Mouse (Mus musculus): ENCODE results near the gene Ackr1. TPM values are rescaled to one million over a fixed set of nuclear protein-coding genes. Genes with fewer than 3 reads are reported as not detected.

Ackr1 gene
- 0.23 and 0.26 TPM in 2 replicates for polyA plus RNA-seq (2012; rRNA removed)

GRCm38 (mm10) chr1:173333312-173334253, at the start of gene Ackr1:
Gene Ackr1, minus strand, starts transcription at chr1:173333750.
- TF ChIP-seq CTCF (IDR thresholded peaks at IDR 0.05; ENCODE audit: control insufficient read depth, insufficient read depth, insufficient replicate concordance, low read depth, low read length) = no peak
- TF ChIP-seq POLR2A (IDR thresholded peaks at IDR 0.05; ENCODE audit: control insufficient read depth, low read depth, low read length) = no peak
- Histone ChIP-seq H3K4me3 (ENCODE audit: control insufficient read depth, low read depth, low read length) (no peak within 1 kb of the TSS), H3K4me1 (ENCODE audit: control insufficient read depth, insufficient read depth, low read length) (peaks cover 4% of the 10 kb centered on the region; the same call in 1 of the 2 replicates), H3K36me3 (ENCODE audit: control insufficient read depth, insufficient read depth, low read length) (no peaks in the 10 kb centered on the region), H3K27ac (ENCODE audit: control insufficient read depth, insufficient read depth, low read depth, low read length) (no peak within 1 kb of the TSS), H3K27me3 (ENCODE audit: control insufficient read depth, insufficient read depth, low read length) (no peaks in the 10 kb centered on the region)

- TF ChIP-seq CTCF (IDR thresholded peaks at IDR 0.05; ENCODE audit: control insufficient read depth, insufficient read depth, insufficient replicate concordance, low read depth, low read length) (no peak), POLR2A (IDR thresholded peaks at IDR 0.05; ENCODE audit: control insufficient read depth, low read depth, low read length) (no peak)
- no peak overlapping the region for H3K4me3 ChIP-seq (ENCODE audit: control insufficient read depth, low read depth, low read length)
- H3K36me3 ChIP-seq (ENCODE audit: control insufficient read depth, insufficient read depth, low read length) = no peaks in the 10 kb centered on the region
- H3K27ac ChIP-seq (ENCODE audit: control insufficient read depth, insufficient read depth, low read depth, low read length) = no peak overlapping the region
- no peaks in the 10 kb centered on the region for H3K27me3 ChIP-seq (ENCODE audit: control insufficient read depth, insufficient read depth, low read length)
- no peaks in the 10 kb centered on the region for H3K4me1 ChIP-seq (ENCODE audit: control insufficient read depth, insufficient read depth, low read length)
Measured at GRCm38 (mm10) chr1:173381436-173381835, 47.9 kb upstream of the Ackr1 start.

GRCm38 (mm10) chr1:173377380-173378112, 44.0 kb upstream of the Ackr1 start:
- no peaks in the 10 kb centered on the region for H3K4me1 ChIP-seq (ENCODE audit: control insufficient read depth, insufficient read depth, low read length)
- H3K36me3 ChIP-seq (ENCODE audit: control insufficient read depth, insufficient read depth, low read length) = no peaks in the 10 kb centered on the region
- peak; percentile 75; the same call in 1 of the 2 replicates for TF ChIP-seq CTCF (IDR thresholded peaks at IDR 0.05; ENCODE audit: control insufficient read depth, insufficient read depth, insufficient replicate concordance, low read depth, low read length)
- no peak for TF ChIP-seq POLR2A (IDR thresholded peaks at IDR 0.05; ENCODE audit: control insufficient read depth, low read depth, low read length)
- H3K27ac ChIP-seq (ENCODE audit: control insufficient read depth, insufficient read depth, low read depth, low read length) = no peak overlapping the region
- no peaks in the 10 kb centered on the region for H3K27me3 ChIP-seq (ENCODE audit: control insufficient read depth, insufficient read depth, low read length)
- H3K4me3 ChIP-seq (ENCODE audit: control insufficient read depth, low read depth, low read length) = no peak overlapping the region

- Histone ChIP-seq H3K36me3 (ENCODE audit: control insufficient read depth, insufficient read depth, low read length) (no peaks in the 10 kb centered on the region), H3K27ac (ENCODE audit: control insufficient read depth, insufficient read depth, low read depth, low read length) (no peak overlapping the region), H3K4me1 (ENCODE audit: control insufficient read depth, insufficient read depth, low read length) (no peaks in the 10 kb centered on the region), H3K4me3 (ENCODE audit: control insufficient read depth, low read depth, low read length) (no peak overlapping the region), H3K27me3 (ENCODE audit: control insufficient read depth, insufficient read depth, low read length) (no peaks in the 10 kb centered on the region)
- TF ChIP-seq POLR2A (IDR thresholded peaks at IDR 0.05; ENCODE audit: control insufficient read depth, low read depth, low read length) (no peak), CTCF (IDR thresholded peaks at IDR 0.05; ENCODE audit: control insufficient read depth, insufficient read depth, insufficient replicate concordance, low read depth, low read length) (no peak)
Measured at GRCm38 (mm10) chr1:173374020-173374419, 40.5 kb upstream of the Ackr1 start.

- no peaks in the 10 kb centered on the region for H3K36me3 ChIP-seq (ENCODE audit: control insufficient read depth, insufficient read depth, low read length)
- TF ChIP-seq POLR2A (IDR thresholded peaks at IDR 0.05; ENCODE audit: control insufficient read depth, low read depth, low read length) = no peak
- no peak for TF ChIP-seq CTCF (IDR thresholded peaks at IDR 0.05; ENCODE audit: control insufficient read depth, insufficient read depth, insufficient replicate concordance, low read depth, low read length)
- H3K27ac ChIP-seq (ENCODE audit: control insufficient read depth, insufficient read depth, low read depth, low read length) = no peak overlapping the region
- no peak overlapping the region for H3K4me3 ChIP-seq (ENCODE audit: control insufficient read depth, low read depth, low read length)
- peaks cover 10% of the 10 kb centered on the region for H3K4me1 ChIP-seq (ENCODE audit: control insufficient read depth, insufficient read depth, low read length)
- H3K27me3 ChIP-seq (ENCODE audit: control insufficient read depth, insufficient read depth, low read length) = no peaks in the 10 kb centered on the region
Measured at GRCm38 (mm10) chr1:173371586-173371985, 38.0 kb upstream of the Ackr1 start.

GRCm38 (mm10) chr1:173370456-173370855, 36.9 kb upstream of the Ackr1 start:
- peaks cover 10% of the 10 kb centered on the region for H3K4me1 ChIP-seq (ENCODE audit: control insufficient read depth, insufficient read depth, low read length)
- no peak overlapping the region for H3K27ac ChIP-seq (ENCODE audit: control insufficient read depth, insufficient read depth, low read depth, low read length)
- no peaks in the 10 kb centered on the region for H3K27me3 ChIP-seq (ENCODE audit: control insufficient read depth, insufficient read depth, low read length)
- no peak for TF ChIP-seq CTCF (IDR thresholded peaks at IDR 0.05; ENCODE audit: control insufficient read depth, insufficient read depth, insufficient replicate concordance, low read depth, low read length)
- no peak for TF ChIP-seq POLR2A (IDR thresholded peaks at IDR 0.05; ENCODE audit: control insufficient read depth, low read depth, low read length)
- no peaks in the 10 kb centered on the region for H3K36me3 ChIP-seq (ENCODE audit: control insufficient read depth, insufficient read depth, low read length)
- H3K4me3 ChIP-seq (ENCODE audit: control insufficient read depth, low read depth, low read length) = peak overlapping the region; percentile 30

- H3K27me3 ChIP-seq (ENCODE audit: control insufficient read depth, insufficient read depth, low read length) = no peaks in the 10 kb centered on the region
- H3K4me3 ChIP-seq (ENCODE audit: control insufficient read depth, low read depth, low read length) = no peak overlapping the region
- TF ChIP-seq POLR2A (IDR thresholded peaks at IDR 0.05; ENCODE audit: control insufficient read depth, low read depth, low read length) (no peak), CTCF (IDR thresholded peaks at IDR 0.05; ENCODE audit: control insufficient read depth, insufficient read depth, insufficient replicate concordance, low read depth, low read length) (no peak)
- H3K36me3 ChIP-seq (ENCODE audit: control insufficient read depth, insufficient read depth, low read length) = no peaks in the 10 kb centered on the region
- no peak overlapping the region for H3K27ac ChIP-seq (ENCODE audit: control insufficient read depth, insufficient read depth, low read depth, low read length)
- H3K4me1 ChIP-seq (ENCODE audit: control insufficient read depth, insufficient read depth, low read length) = peaks cover 10% of the 10 kb centered on the region
Measured at GRCm38 (mm10) chr1:173369611-173370010, 36.1 kb upstream of the Ackr1 start.
